Mouse (Mus musculus): ENCODE measurements around the gene Tpi1.

GRCm38 (mm10) chr6:124812848-124813247 lies 1.2 kb downstream of the Tpi1 start:
- TF ChIP-seq CTCF (IDR thresholded peaks at IDR 0.05; ENCODE audit: control insufficient read depth, insufficient read depth, insufficient read length), result no peak
- no peak for TF ChIP-seq MAX (IDR thresholded peaks at IDR 0.05)
